Mouse (Mus musculus) MEL (cell line): ENCODE data around the gene Calm3.

Source experiments
- CTCF ChIP-seq, 3 experiments: IDR thresholded peaks in 2 of 3; conservative IDR thresholded peaks in 1 of 3; 2 replicates each; pipeline ENCODE4 v1.5.1; 2011 to 2012; ENCODE audit warnings: low read length in 3 of 3, low read depth in 2 of 3, mild to moderate bottlenecking in 2 of 3, improper control_type of control experiment in 1 of 3, inconsistent platforms in 1 of 3, mixed read lengths in 1 of 3, moderate library complexity in 1 of 3; ENCODE audit not compliant: control insufficient read depth in 1 of 3, insufficient read depth in 1 of 3, poor library complexity in 1 of 3, severe bottlenecking in 1 of 3
- E2F4 ChIP-seq: IDR thresholded peaks from 2 replicates; pipeline ENCODE4 v1.6.1; 2011; ENCODE audit warnings: low read depth, low read length, improper control_type of control experiment, borderline replicate concordance
- EP300 ChIP-seq, 2 experiments: IDR thresholded peaks; 2 replicates each; pipeline ENCODE4 v1.6.1; 2011; ENCODE audit warnings: improper control_type of control experiment in 2 of 2, low read length in 2 of 2, low read depth in 1 of 2, mild to moderate bottlenecking in 1 of 2
- GABPA ChIP-seq: IDR thresholded peaks from 2 replicates; pipeline ENCODE4 v1.6.1; 2012; ENCODE audit warnings: low read depth, mild to moderate bottlenecking, inconsistent platforms, low read length, improper control_type of control experiment, moderate library complexity
- MAX ChIP-seq: IDR thresholded peaks from 2 replicates; pipeline ENCODE4 v1.6.1; 2011; ENCODE audit warnings: low read length, improper control_type of control experiment
- MYC ChIP-seq: IDR thresholded peaks from 2 replicates; pipeline ENCODE4 v1.6.1; 2011; ENCODE audit warnings: low read depth, mild to moderate bottlenecking, low read length, improper control_type of control experiment, moderate library complexity
- NRF1 ChIP-seq: IDR thresholded peaks from 2 replicates; pipeline ENCODE4 v1.6.1; 2014; ENCODE audit warnings: low read depth, mild to moderate bottlenecking, inconsistent platforms, low read length, improper control_type of control experiment, moderate library complexity; ENCODE audit not compliant: poor library complexity, insufficient read depth, severe bottlenecking
- POLR2A ChIP-seq, 2 experiments: IDR thresholded peaks; 2 replicates each; pipeline ENCODE4 v1.6.1; 2011 to 2012; ENCODE audit warnings: low read length in 2 of 2, mild to moderate bottlenecking in 2 of 2, control low read depth in 1 of 2, improper control_type of control experiment in 1 of 2, low read depth in 1 of 2, moderate library complexity in 1 of 2; ENCODE audit not compliant: control insufficient read depth in 1 of 2, insufficient read depth in 1 of 2, poor library complexity in 1 of 2
- POLR2AphosphoS2 ChIP-seq: IDR thresholded peaks from 2 replicates; pipeline ENCODE4 v1.6.1; 2011; ENCODE audit warnings: low read length, improper control_type of control experiment
- TAL1 ChIP-seq: IDR thresholded peaks from 2 replicates; pipeline ENCODE4 v1.6.1; 2012; ENCODE audit warnings: mild to moderate bottlenecking, inconsistent platforms, low read length, moderate library complexity, mixed read lengths
- USF2 ChIP-seq, 2 experiments: IDR thresholded peaks; 2 replicates each; pipeline ENCODE4 v1.6.1; 2011 to 2012; ENCODE audit warnings: improper control_type of control experiment in 2 of 2, low read length in 2 of 2, borderline replicate concordance in 1 of 2, inconsistent platforms in 1 of 2, low read depth in 1 of 2, mild to moderate bottlenecking in 1 of 2; ENCODE audit not compliant: insufficient read depth in 1 of 2
- ZC3H11A ChIP-seq: IDR thresholded peaks from 2 replicates; pipeline ENCODE4 v1.6.1; 2012; ENCODE audit warnings: low read depth, mild to moderate bottlenecking, inconsistent platforms, low read length, improper control_type of control experiment
- ZKSCAN1 ChIP-seq: IDR thresholded peaks from 2 replicates; pipeline ENCODE4 v1.6.1; 2012; ENCODE audit warnings: low read depth, mild to moderate bottlenecking, inconsistent platforms, low read length, improper control_type of control experiment, moderate library complexity
- ZNF384 ChIP-seq: IDR thresholded peaks from 2 replicates; pipeline ENCODE4 v1.6.1; 2012; ENCODE audit warnings: low read depth, mild to moderate bottlenecking, inconsistent platforms, low read length, improper control_type of control experiment

GRCm38 (mm10) chr7:16959539-16960187 is 35.7 kb upstream of the Calm3 start, which contains the start of gene Pnmal1:
- TF ChIP-seq NRF1 (no peak), MAX (no peak), E2F4 (no peak), POLR2A (IDR thresholded peaks at IDR 0.05; ENCODE audit: control insufficient read depth in 1 of 2, insufficient read depth in 1 of 2, low read depth in 1 of 2, low read length in 2 of 2, poor library complexity in 1 of 2) (no peak), TAL1 (no peak), CTCF (IDR thresholded peaks at IDR 0.05 in 2 of 3, conservative IDR thresholded peaks at IDR 0.05 in 1 of 3; ENCODE audit: control insufficient read depth in 1 of 3, insufficient read depth in 1 of 3, low read depth in 2 of 3, low read length in 3 of 3, poor library complexity in 1 of 3, severe bottlenecking in 1 of 3) (no peak), EP300 (IDR thresholded peaks at IDR 0.05; ENCODE audit: low read depth in 1 of 2, low read length in 2 of 2) (no peak), USF2 (IDR thresholded peaks at IDR 0.05; ENCODE audit: borderline replicate concordance in 1 of 2, insufficient read depth in 1 of 2, low read depth in 1 of 2, low read length in 2 of 2) (no peak), GABPA (no peak), MYC (no peak), ZKSCAN1 (no peak), POLR2AphosphoS2 (no peak), ZNF384 (no peak), ZC3H11A (no peak)
